Mouse (Mus musculus) lung, embryonic 16.5 days (tissue): ENCODE data around the gene Polr1d. TPM values are rescaled to one million over a fixed set of nuclear protein-coding genes. Genes with fewer than 3 reads are reported as not detected.

Source experiments
- ATAC-seq: fragments of 200-750 bp; cut with Nextera tagmentation; 2 replicates; pipeline ENCODE4 v1.8.0; 2017; ENCODE audit warnings: low read depth, mild to moderate bottlenecking, moderate library complexity
- H3K27ac ChIP-seq: fragments of 300-500 bp; sonication (generic); 2 replicates; pipeline ENCODE4 v1.5.1; 2014; ENCODE audit warnings: mild to moderate bottlenecking, control low read depth, low read length
- H3K27me3 ChIP-seq: fragments of 300-500 bp; sonication (generic); 2 replicates; pipeline ENCODE4 v1.6.1; 2014; ENCODE audit warnings: low read depth, low read length, mixed read lengths; ENCODE audit not compliant: control insufficient read depth, insufficient read depth
- H3K36me3 ChIP-seq: fragments of 300-500 bp; sonication (generic); 2 replicates; pipeline ENCODE4 v1.6.1; 2014; ENCODE audit warnings: low read length; ENCODE audit not compliant: control insufficient read depth, insufficient read depth
- H3K4me1 ChIP-seq: fragments of 300-500 bp; sonication (generic); replicated peaks from 2 replicates; pipeline ENCODE4 v1.6.1; 2014; ENCODE audit warnings: low read length, mixed read lengths; ENCODE audit not compliant: control insufficient read depth, insufficient read depth
- H3K4me2 ChIP-seq: fragments of 300-500 bp; sonication (generic); 2 replicates; pipeline ENCODE4 v1.6.1; 2014; ENCODE audit warnings: low read depth, low read length, control low read depth
- H3K4me3 ChIP-seq: fragments of 300-500 bp; sonication (generic); 2 replicates; pipeline ENCODE4 v1.5.1; 2014; ENCODE audit warnings: mild to moderate bottlenecking, low read length, control low read depth
- H3K9ac ChIP-seq: fragments of 300-500 bp; sonication (generic); 2 replicates; pipeline ENCODE4 v1.6.1; 2014; ENCODE audit warnings: low read length, control low read depth
- H3K9me3 ChIP-seq: fragments of 300-500 bp; sonication (generic); 2 replicates; pipeline ENCODE4 v1.6.1; 2016; ENCODE audit warnings: low read length; ENCODE audit not compliant: control insufficient read depth
- WGBS: fragments of 180-500 bp; shearing (Covaris S2); extraction: QIAGEN DNeasy Blood & Tissue Kit; methylation state at CpG from one replicate; pipeline ENCODE4 v1.1.7; 2014; 5-methylcytosine and 5-hydroxymethylcytosine counted together
- polyA plus RNA-seq: library from polyadenylated mRNA; unstranded; fragments of >200 nt; fragmentation: Nextera tagmentation; extraction: Ambion mirVana; gene quantifications from 2 replicates; pipeline ENCODE4 v1.2.1, GENCODE M21; 2015

Gene Polr1d
- polyA plus RNA-seq, 1 experiment from 2014 or later = 118 TPM

- WGBS = 81% methylated on average over 40 of the region's 40 CpGs
- H3K9me3 ChIP-seq = no peaks in the 10 kb centered on the region
- peaks cover 26% of the 10 kb centered on the region for H3K4me1 ChIP-seq
- no peak for ATAC-seq
- H3K4me2 ChIP-seq = no peak overlapping the region
- H3K36me3 ChIP-seq = peaks cover 10% of the 10 kb centered on the region; the same call in 1 of the 2 replicates
- no peaks in the 10 kb centered on the region for H3K27me3 ChIP-seq
- no peak overlapping the region for H3K4me3 ChIP-seq
- no peak overlapping the region for H3K27ac ChIP-seq
- no peak overlapping the region for H3K9ac ChIP-seq
Observed at GRCm38 (mm10) chr5:147041965-147042937, 34.6 kb upstream of the Polr1d start.

DNA sequence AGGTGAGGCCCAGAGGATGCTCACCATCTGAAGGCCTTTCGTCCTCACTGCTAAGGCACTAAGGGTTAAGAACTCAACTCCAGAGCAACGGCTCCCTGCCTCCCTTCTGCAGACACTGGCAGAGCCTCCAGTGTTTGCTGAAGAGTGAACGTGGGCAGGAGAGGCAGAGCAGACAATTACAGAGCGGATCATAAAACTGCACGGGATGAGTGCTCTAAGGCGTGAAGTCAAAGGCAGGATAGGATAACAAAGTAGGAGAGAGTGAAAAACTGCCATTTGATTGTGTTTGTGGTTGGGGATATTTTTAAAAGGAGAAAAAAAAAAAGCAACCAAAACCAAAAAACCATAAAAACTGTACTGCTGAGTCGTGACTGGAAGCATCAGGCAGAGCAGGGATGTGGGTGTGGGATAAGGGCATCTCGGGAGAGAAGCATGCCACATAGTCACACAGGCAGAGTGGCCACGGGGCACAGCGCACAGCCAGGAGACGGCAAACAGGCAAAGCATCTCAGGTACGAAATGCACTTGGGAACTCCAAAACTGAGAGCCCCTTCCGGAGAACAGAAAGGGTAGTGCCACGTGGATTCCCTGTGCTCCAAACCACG, 33.5 kb upstream of the Polr1d start:
- Histone ChIP-seq H3K4me3 (no peak overlapping the region), H3K27ac (no peak overlapping the region), H3K36me3 (peaks cover 10% of the 10 kb centered on the region; the same call in 1 of the 2 replicates), H3K27me3 (no peaks in the 10 kb centered on the region), H3K4me1 (peaks cover 17% of the 10 kb centered on the region), H3K9ac (no peak overlapping the region), H3K9me3 (no peaks in the 10 kb centered on the region), H3K4me2 (no peak overlapping the region)
- ATAC-seq = no peak
- WGBS = 46% methylated on average over 15 of the region's 15 CpGs

DNA sequence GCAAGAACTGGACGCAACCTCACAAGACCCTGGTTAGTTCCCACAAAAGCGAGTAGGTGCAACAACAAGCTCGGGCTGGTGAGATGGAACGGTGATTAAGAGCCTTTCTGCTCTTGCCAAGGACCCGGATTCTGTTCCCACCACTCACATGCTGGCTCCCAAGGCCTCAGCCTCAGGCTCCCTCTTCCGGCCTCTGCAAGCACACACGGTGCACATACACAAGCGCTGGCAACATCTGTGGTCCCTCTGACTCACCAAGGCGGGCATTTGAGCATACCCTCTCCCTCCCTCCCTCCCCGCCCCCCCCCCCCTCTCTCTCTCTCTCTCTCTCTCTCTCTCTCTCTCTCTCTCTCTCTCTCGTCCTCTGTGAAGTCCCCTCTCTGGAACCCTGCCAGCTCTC, 31.5 kb upstream of the Polr1d start:
- Histone ChIP-seq H3K27ac (no peak overlapping the region), H3K4me3 (no peak overlapping the region), H3K4me2 (no peak overlapping the region), H3K4me1 (peaks cover 14% of the 10 kb centered on the region), H3K36me3 (peaks cover 10% of the 10 kb centered on the region; the same call in 1 of the 2 replicates), H3K9ac (no peak overlapping the region), H3K27me3 (no peaks in the 10 kb centered on the region), H3K9me3 (no peaks in the 10 kb centered on the region)
- 57% methylated on average over 10 of the region's 11 CpGs for WGBS
- ATAC-seq = 0 out of 2 replicates have a peak, but pooled peaks have one; percentile 30

GRCm38 (mm10) chr5:147045929-147046328, 30.9 kb upstream of the Polr1d start:
- Histone ChIP-seq H3K9me3 (no peaks in the 10 kb centered on the region), H3K4me3 (no peak overlapping the region), H3K9ac (no peak overlapping the region), H3K4me2 (no peak overlapping the region), H3K27me3 (no peaks in the 10 kb centered on the region), H3K4me1 (peaks cover 12% of the 10 kb centered on the region), H3K36me3 (peaks cover 5% of the 10 kb centered on the region; the same call in 1 of the 2 replicates), H3K27ac (no peak overlapping the region)
- 54% methylated on average over 11 of the region's 11 CpGs for WGBS
- no peak for ATAC-seq

GRCm38 (mm10) chr5:147049544-147050209, 27.2 kb upstream of the Polr1d start:
- Histone ChIP-seq H3K27me3 (no peaks in the 10 kb centered on the region), H3K27ac (no peak overlapping the region), H3K9ac (no peak overlapping the region), H3K36me3 (no peaks in the 10 kb centered on the region), H3K9me3 (no peaks in the 10 kb centered on the region), H3K4me3 (no peak overlapping the region), H3K4me1 (peaks cover 12% of the 10 kb centered on the region), H3K4me2 (no peak overlapping the region)
- WGBS = 67% methylated on average over 19 of the region's 19 CpGs
- ATAC-seq = no peak

GRCm38 (mm10) chr5:147050816-147051499, 25.9 kb upstream of the Polr1d start:
- H3K9ac ChIP-seq = 0 out of 2 replicates have a peak overlapping the region, but pooled peaks have one; percentile 15

GRCm38 (mm10) chr5:147051500-147052308, 25.1 kb upstream of the Polr1d start:
- Histone ChIP-seq H3K9me3 (no peaks in the 10 kb centered on the region), H3K4me2 (no peak overlapping the region), H3K4me1 (peaks cover 21% of the 10 kb centered on the region), H3K27me3 (no peaks in the 10 kb centered on the region), H3K9ac (no peak overlapping the region), H3K4me3 (no peak overlapping the region), H3K36me3 (no peaks in the 10 kb centered on the region), H3K27ac (no peak overlapping the region)
- no peak for ATAC-seq
- 62% methylated on average over 29 of the region's 29 CpGs for WGBS

More at GRCm38 (mm10) chr5:147050816-147051499, 25.9 kb upstream of the Polr1d start:
- WGBS = 73% methylated on average over 13 of the region's 13 CpGs
- Histone ChIP-seq H3K9me3 (no peaks in the 10 kb centered on the region), H3K4me3 (no peak overlapping the region), H3K4me2 (peak overlapping the region; percentile 20; the same call in 1 of the 2 replicates), H3K36me3 (no peaks in the 10 kb centered on the region), H3K27ac (no peak overlapping the region), H3K27me3 (no peaks in the 10 kb centered on the region), H3K4me1 (peaks cover 19% of the 10 kb centered on the region)
- no peak for ATAC-seq

- no peak for ATAC-seq
- H3K27ac ChIP-seq = no peak overlapping the region
- no peak overlapping the region for H3K9ac ChIP-seq
- H3K4me3 ChIP-seq = no peak overlapping the region
- H3K4me1 ChIP-seq = peaks cover 22% of the 10 kb centered on the region
- H3K4me2 ChIP-seq = no peak overlapping the region
- H3K9me3 ChIP-seq = no peaks in the 10 kb centered on the region
- no peaks in the 10 kb centered on the region for H3K27me3 ChIP-seq
- H3K36me3 ChIP-seq = no peaks in the 10 kb centered on the region
- 76% methylated on average over 4 of the region's 4 CpGs for WGBS
Observed at GRCm38 (mm10) chr5:147052309-147052558, 24.6 kb upstream of the Polr1d start.
